Mouse (Mus musculus) neutrophil, adult 59 days (primary cell): ENCODE measurements around the gene Raly. TPM values are rescaled to one million over a fixed set of nuclear protein-coding genes. Genes with fewer than 3 reads are reported as not detected.

ENCODE experiments used
- total RNA-seq, 2 experiments: library from RNA; stranded (reverse); gene quantifications; 1 replicate in 1 of 2; 2 replicates in 1 of 2; pipeline ENCODE4 v1.2.4; 2023

Raly gene
- total RNA-seq: 100 to 1,000 TPM; 176 to 184 TPM

DNA sequence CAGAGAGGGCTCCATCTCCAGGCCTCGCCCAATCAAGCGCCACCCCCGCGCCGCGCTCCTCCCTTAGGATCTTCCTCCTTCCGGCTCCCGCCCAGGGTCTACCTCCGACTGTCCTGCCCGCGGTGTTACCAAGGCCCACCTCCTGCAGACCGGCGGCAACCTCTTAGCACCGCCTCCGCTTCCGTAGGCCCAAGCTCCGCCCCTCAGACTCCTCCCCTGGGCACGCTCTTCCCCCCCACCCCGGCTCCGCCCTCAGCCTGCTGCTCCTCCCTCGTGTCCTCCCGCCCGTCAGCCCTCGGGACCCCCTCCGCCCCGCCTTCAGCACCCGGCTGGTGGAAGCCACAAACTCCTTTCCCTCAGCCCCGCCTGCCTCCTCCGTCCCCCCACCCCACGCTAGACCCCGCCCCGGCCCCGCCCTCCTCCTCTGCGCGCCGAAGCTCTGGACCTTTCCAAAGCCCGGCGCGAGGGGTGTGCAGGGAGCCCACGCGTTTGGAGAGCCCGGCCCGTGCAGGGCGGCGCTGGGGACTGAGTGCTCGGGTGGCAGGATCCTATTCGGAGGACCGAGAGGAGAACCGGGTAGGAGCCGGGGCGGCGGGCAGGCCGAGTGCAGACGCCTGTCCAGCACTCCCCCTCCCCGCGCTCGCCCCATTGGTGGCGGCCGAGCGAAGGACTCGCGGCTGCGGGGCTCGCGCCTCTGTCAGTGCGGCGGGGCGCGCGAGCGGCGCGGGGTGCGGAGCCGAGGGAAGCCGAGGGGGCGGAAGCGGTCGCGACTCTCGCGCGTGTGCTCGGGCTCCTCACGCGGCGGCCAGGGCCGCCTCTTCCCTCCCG, at the start of gene Raly, which contains the start of gene a:
Gene Raly (plus strand): TSS at position 441 of the 828 bp plus-strand sequence.
Gene a (plus strand): TSS at position 747 of the 828 bp plus-strand sequence.

DNA sequence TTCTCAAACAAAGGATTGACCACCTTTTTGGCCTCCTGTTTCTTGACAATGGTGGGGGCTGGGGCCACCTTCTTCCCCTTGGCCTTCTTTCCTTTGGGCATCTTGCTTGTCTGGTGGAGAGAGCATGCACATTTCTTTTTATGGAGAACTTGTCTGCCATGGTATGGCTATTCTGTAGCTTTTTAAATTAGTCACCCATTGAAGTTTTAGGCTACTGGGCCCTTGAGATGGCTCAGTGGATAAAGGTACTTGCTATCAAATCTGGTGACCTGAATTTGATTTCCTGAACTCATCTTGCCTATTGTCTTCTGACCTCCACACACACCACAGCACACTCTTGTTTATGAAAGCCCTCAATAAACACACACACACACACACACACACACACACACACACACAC, 21.0 kb upstream of the Raly start, which contains the start of gene Gm14214:
Gene Gm14214 (minus strand): TSS at position 101 of the 400 bp plus-strand sequence.

DNA sequence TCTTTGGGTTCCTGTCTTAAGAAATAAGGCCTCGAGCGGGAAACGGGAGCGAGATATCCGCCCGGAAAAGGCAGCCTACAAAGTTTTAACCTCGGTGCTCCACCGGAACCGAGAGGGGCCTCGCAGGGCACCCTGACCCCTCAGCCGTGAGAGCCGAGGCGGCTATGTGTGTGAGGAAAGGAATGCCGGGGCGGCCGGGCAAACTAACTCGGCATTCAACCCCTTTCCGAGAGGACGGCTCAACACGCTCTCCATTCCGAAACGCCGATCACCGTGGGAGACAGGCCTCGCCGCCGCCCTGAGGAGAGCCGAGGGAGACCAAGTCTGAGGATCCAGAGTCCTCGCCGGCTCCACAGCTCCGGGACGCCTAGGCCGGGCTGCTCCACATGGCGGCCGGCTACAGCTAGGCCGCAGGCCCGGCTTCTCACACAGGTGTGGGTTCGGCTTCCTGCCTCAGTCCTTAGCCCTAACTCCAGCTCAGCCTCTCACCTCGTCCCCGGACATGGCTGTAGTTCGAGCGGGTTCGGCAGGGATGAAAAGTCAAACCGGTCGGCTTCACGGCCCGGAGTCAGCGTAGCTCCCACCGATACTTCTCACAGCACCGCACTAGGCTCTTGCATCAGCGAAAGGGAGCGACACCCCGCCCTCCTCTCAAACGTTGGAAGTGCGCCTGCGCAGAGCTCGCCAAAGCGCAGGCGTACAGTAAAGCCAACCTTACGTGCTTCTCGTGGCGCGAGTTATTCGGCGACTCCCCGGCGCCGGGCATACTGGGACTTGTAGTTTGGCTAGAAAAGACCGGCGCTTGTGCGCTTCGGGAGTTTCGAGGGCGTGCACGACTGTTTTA, 101.5 kb downstream of the Raly start, which contains the start of gene Eif2s2:
Gene Eif2s2 (minus strand): TSS at position 735 of the 844 bp plus-strand sequence.

Other genes with a start within 250 kb of the Raly start
- not detected for gene 1700003F12Rik, start 244.0 kb upstream of the Raly start, total RNA-seq
- under 1 TPM in 1 of 2 experiments, not detected in 1; 0.51 TPM for gene Actl10, start 239.3 kb upstream of the Raly start, total RNA-seq
- gene Necab3, start 232.2 kb upstream of the Raly start, total RNA-seq: 1 to 10 TPM; 1.1 to 1.8 TPM
- gene E2f1, start 221.2 kb upstream of the Raly start, total RNA-seq: 10 to 100 TPM; 17.8 to 21.5 TPM
- gene Pxmp4, start 187.4 kb upstream of the Raly start, total RNA-seq: 10 to 100 TPM; 15.6 to 16.3 TPM
- gene Zfp341, start 177.8 kb upstream of the Raly start, total RNA-seq: 1 to 10 TPM; 4.0 to 4.6 TPM
- not detected for gene 4930519P11Rik, start 177.7 kb upstream of the Raly start, total RNA-seq
- gene Chmp4b, start 139.4 kb upstream of the Raly start, total RNA-seq: 100 to 1,000 TPM; 181 to 190 TPM
- not detected for gene Gm14214, start 21.1 kb upstream of the Raly start, total RNA-seq
- not detected for gene a, start 306 bp downstream of the Raly start, total RNA-seq
- gene Eif2s2, start 101.8 kb downstream of the Raly start, total RNA-seq: 10 to 100 TPM; 39.8 to 42.1 TPM
- under 1 TPM in 1 of 2 experiments, not detected in 1; 0.11 TPM for gene Gm14226, start 227.2 kb downstream of the Raly start, total RNA-seq